Mouse (Mus musculus): ENCODE results near the gene Olfr547.

DNA sequence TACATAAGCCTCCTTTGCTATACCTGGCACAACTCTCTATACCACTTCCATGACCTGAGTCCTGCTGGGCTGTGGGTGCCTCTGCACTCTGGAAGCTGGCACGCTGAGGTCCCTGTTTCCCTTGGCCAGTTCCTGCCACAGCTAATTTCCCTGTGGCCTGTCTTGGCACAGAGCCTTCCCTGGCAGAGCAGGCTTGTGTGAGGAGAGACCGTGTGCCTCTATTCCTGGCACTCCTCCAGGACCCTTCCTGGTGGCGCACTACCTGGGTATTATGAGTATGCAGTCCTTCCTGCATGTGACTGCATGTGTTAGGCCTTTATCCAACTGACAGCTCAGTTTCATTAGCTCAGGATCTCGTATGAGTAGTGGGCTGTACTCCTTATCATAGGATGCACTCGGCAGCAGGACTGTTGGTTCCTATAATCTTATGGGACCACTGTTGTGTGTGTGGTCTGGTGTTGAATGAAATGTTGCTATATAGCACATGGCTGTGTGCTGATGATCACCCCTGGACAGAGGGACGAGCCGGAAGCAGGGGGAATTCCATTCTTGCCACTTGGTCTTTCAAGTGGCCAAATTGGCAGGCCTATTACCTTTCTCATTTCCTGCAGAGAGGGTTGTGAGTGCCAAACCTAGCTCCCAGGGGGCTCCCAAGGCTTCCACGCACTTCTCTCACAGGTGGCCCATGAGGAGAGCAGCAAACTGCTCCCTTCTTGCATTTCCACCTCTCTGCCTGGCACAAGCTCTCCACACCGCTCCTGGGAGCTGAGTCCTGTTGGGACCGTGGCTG is 18.1 kb upstream of the Olfr547 start:
- TF ChIP-seq CTCF (IDR thresholded peaks at IDR 0.05; ENCODE audit: extremely low read depth, insufficient read depth, insufficient read length, insufficient replicate concordance) = no peak
- TF ChIP-seq POLR2A (IDR thresholded peaks at IDR 0.05; ENCODE audit: low read depth, low read length) = no peak

Measured in spleen, adult 2 months (tissue).